Mouse (Mus musculus) thymus, adult 18-20 months (tissue): ENCODE measurements around the gene Sct.

Source experiments
- DNase-seq, 2 experiments: peaks; one replicate each; pipeline ENCODE4 v3.0.0; 2022; ENCODE audit warnings: mixed read lengths in 2 of 2

Sct gene

GRCm38 (mm10) chr7:141278766-141279590 is at the start of gene Sct:
Gene Sct (minus strand): TSS chr7:141279133.
- DNase-seq, result no peak

GRCm38 (mm10) chr7:141328373-141328990 is 49.5 kb upstream of the Sct start:
- DNase-seq, result no peak

- peak; percentile 96 for DNase-seq
These were observed 48.8 kb upstream of the Sct start, which contains the start of the genes Deaf1 and Tmem80 for GRCm38 (mm10) chr7:141327469-141328372. Gene Deaf1 (minus strand): TSS chr7:141327690. Gene Tmem80 (plus strand): TSS chr7:141327739.

- peak; percentile 48 to 58 for DNase-seq
These were observed 47.9 kb upstream of the Sct start for GRCm38 (mm10) chr7:141326546-141327446.

- DNase-seq, result no peak
These were observed 45.8 kb upstream of the Sct start for GRCm38 (mm10) chr7:141324686-141325085.

- DNase-seq, result no peak
These were observed 40.5 kb upstream of the Sct start for GRCm38 (mm10) chr7:141319446-141319845.

GRCm38 (mm10) chr7:141317619-141318132 is 38.7 kb upstream of the Sct start:
- no peak for DNase-seq

- peak; percentile 36 to 44 for DNase-seq
These were observed 37.0 kb upstream of the Sct start for GRCm38 (mm10) chr7:141315974-141316373.

GRCm38 (mm10) chr7:141315076-141315475 is 36.1 kb upstream of the Sct start:
- no peak for DNase-seq

- no peak for DNase-seq
These were observed 35.5 kb upstream of the Sct start for GRCm38 (mm10) chr7:141314416-141314815.

GRCm38 (mm10) chr7:141304537-141304936 is 25.6 kb upstream of the Sct start:
- DNase-seq, result no peak

- DNase-seq, result peak in 1 of 2 experiments; percentile 36
These were observed 23.9 kb upstream of the Sct start for GRCm38 (mm10) chr7:141302702-141303268.

GRCm38 (mm10) chr7:141301386-141301785 is 22.5 kb upstream of the Sct start:
- DNase-seq, result no peak

- DNase-seq, result no peak
These were observed 20.2 kb upstream of the Sct start for GRCm38 (mm10) chr7:141299175-141299574.

- no peak for DNase-seq
These were observed 19.2 kb upstream of the Sct start for GRCm38 (mm10) chr7:141297926-141298650.

- DNase-seq, result no peak
These were observed 15.5 kb upstream of the Sct start for GRCm38 (mm10) chr7:141294479-141294878.

- DNase-seq, result no peak
These were observed 15.0 kb upstream of the Sct start for GRCm38 (mm10) chr7:141293852-141294471.

- DNase-seq, result no peak
These were observed 13.9 kb upstream of the Sct start for GRCm38 (mm10) chr7:141292583-141293388.

GRCm38 (mm10) chr7:141291921-141292582 is 13.1 kb upstream of the Sct start, which contains the start of gene Drd4:
Gene Drd4 (plus strand): TSS chr7:141292006.
- DNase-seq, result no peak
